Mouse (Mus musculus): ENCODE results near the gene Rfx3. TPM values are rescaled to one million over a fixed set of nuclear protein-coding genes. Genes with fewer than 3 reads are reported as not detected.

Gene Rfx3
- polyA plus RNA-seq (2015; fragmentation: Nextera tagmentation; extraction: Ambion mirVana): 4.5 and 5.9 TPM in 2 replicates

DNA sequence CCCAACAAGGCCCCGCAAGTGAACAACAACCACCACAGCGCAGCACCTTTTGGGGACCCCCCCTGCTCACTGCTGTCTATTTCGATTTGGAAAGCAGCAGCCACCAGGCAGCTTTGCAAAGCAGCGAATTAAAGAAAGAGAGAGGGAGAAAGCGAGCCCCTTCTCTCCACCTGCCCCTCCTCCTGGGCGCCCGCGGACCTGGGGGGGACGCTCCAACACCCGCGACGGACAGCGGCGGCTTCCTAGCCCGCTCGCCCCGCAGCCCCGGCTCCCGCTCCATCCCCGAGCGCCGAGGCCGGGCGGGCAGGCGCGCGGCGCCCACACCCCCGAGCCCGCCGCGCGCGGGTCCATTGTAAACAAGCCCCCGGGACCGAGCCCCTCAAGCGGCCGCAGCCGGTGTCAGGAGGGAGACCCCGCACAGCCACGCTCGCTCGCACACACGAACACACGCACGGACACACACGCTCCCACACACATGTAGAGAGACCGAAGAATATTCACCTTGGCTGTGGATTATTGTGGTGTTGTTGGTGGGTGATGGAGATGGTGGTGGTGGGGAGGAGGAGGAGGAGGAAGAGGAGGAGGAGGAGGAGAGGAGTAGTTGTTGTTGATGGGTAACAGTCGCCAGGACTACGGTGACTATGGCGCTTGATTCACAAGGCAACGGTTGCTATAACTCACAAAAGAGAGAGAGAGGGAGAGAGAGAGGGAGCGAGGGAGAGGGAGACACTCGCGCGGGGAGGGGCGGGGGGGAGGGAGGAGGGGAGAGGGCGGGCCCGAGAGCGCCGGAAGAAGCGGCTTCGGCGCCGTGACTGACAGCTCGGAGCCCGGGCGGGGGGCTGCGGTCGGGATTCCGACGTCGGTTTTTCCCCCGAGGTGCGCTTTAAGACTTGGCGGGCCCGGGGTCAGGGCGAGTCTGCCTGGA is at the start of gene Rfx3:
Gene Rfx3, minus strand, starts transcription at position 696 of the 925 bp plus-strand sequence.

All from adrenal gland, postnatal 0 days (tissue).